Mouse (Mus musculus): ENCODE results near the gene Serpina9.
A peak's percentile ranks its signal among the peaks of the same experiment; 100 is the strongest.

Gene Serpina9

DNA sequence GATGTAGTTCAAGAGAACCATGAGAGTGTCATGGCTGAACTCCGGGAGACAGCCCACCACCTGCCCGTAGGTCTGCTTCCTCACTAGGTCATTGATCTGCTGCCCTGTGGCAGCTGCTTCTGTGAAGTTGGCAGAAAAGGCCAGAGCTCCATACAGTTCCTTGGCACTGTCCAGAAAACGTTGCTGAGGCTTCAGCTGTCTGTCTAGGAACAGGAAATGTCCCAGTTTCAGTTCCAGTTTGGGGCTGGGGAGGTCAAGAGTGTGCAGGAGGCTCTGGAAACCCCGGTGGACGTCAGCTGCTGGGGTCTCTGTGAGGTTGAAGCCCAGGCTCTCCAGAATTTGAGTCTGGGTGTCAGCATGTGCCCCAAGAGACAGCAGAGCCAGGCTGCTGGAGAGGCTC is 27.7 kb downstream of the Serpina9 start:
- H3K4me1 ChIP-seq (replicated peaks; ENCODE audit: low read depth, low read length): no peaks in the 10 kb centered on the region
- TF ChIP-seq NANOG (IDR thresholded peaks at IDR 0.05; ENCODE audit: borderline replicate concordance, low read length) (no peak), POU5F1 (IDR thresholded peaks at IDR 0.05; ENCODE audit: borderline replicate concordance, low read length) (no peak), CTCF (conservative IDR thresholded peaks at IDR 0.05; ENCODE audit: low read length) (no peak)
- H3K9me3 ChIP-seq (ENCODE audit: low read length): no peaks in the 10 kb centered on the region
- no peaks in the 10 kb centered on the region for H3K36me3 ChIP-seq (ENCODE audit: insufficient read depth, low read length)
- H3K27me3 ChIP-seq (ENCODE audit: insufficient read depth, low read length): peaks cover 6% of the 10 kb centered on the region
- H3K4me3 ChIP-seq (replicated peaks; ENCODE audit: low read length): no peak overlapping the region

DNA sequence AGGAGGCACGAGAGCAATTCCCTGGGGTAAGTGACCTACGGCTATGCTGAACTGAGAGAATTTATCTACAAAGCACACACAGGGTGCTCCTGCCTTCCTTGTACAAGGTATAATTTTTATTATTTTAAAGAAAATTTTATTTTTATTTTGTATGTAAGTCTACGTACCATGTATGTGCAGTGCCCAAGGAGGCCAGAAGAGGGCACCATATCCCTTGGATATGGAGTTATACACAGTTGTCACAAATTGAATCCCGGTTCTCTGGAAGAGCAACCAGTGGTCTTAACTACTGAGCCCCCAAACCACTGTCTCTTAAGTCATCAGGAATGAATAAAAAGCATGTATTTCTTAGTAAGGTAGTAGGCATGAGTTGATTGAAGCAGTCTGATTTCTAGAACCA is 28.6 kb downstream of the Serpina9 start:
- no peaks in the 10 kb centered on the region for H3K36me3 ChIP-seq (ENCODE audit: insufficient read depth, low read length)
- peaks cover 6% of the 10 kb centered on the region for H3K27me3 ChIP-seq (ENCODE audit: insufficient read depth, low read length)
- no peaks in the 10 kb centered on the region for H3K4me1 ChIP-seq (replicated peaks; ENCODE audit: low read depth, low read length)
- TF ChIP-seq NANOG (IDR thresholded peaks at IDR 0.05; ENCODE audit: borderline replicate concordance, low read length) (no peak), CTCF (conservative IDR thresholded peaks at IDR 0.05; ENCODE audit: low read length) (peak; percentile 78), POU5F1 (IDR thresholded peaks at IDR 0.05; ENCODE audit: borderline replicate concordance, low read length) (no peak)
- no peak overlapping the region for H3K4me3 ChIP-seq (replicated peaks; ENCODE audit: low read length)
- H3K9me3 ChIP-seq (ENCODE audit: low read length): no peaks in the 10 kb centered on the region

DNA sequence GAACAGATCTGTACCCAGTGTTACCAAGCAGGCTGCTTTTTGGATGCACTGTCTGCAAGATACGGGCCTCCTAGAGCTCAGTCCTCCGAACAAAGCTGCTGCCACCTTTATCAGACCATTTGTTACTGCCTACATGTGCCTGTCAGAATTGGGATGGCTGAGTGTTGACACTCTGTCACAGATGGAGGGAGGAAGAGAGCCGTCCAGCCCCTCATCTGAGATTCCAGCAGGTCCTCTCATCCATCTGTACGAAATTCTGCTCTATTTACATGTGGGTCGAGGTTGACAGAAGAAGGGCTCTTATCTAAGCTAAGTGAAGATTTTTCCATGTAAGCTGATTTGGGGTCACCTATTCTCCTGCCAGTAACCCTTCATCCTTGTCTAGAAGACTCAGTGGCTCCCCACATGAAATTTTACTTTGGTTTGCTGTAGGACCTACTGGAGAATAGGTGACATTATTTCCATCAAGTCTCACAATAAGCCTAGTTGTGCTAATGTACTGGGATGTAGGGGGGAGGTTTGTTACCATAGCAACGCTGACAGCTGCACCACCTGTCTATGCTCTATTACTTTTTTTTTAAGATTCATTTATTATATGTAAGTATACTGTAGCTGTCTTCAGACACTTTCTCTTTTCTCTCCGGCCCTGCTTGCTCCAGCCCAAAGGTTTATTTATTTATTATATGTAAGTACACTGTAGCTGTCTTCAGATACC is 31.8 kb downstream of the Serpina9 start:
- no peaks in the 10 kb centered on the region for H3K36me3 ChIP-seq (ENCODE audit: insufficient read depth, low read length)
- TF ChIP-seq POU5F1 (IDR thresholded peaks at IDR 0.05; ENCODE audit: borderline replicate concordance, low read length): no peak
- no peak for TF ChIP-seq CTCF (conservative IDR thresholded peaks at IDR 0.05; ENCODE audit: low read length)
- no peak for TF ChIP-seq NANOG (IDR thresholded peaks at IDR 0.05; ENCODE audit: borderline replicate concordance, low read length)
- no peaks in the 10 kb centered on the region for H3K4me1 ChIP-seq (replicated peaks; ENCODE audit: low read depth, low read length)
- peaks cover 6% of the 10 kb centered on the region for H3K27me3 ChIP-seq (ENCODE audit: insufficient read depth, low read length)
- no peak overlapping the region for H3K4me3 ChIP-seq (replicated peaks; ENCODE audit: low read length)
- 0 out of 2 replicates have a peak, but pooled peaks cover 4% of the 10 kb centered on the region for H3K9me3 ChIP-seq (ENCODE audit: low read length)

DNA sequence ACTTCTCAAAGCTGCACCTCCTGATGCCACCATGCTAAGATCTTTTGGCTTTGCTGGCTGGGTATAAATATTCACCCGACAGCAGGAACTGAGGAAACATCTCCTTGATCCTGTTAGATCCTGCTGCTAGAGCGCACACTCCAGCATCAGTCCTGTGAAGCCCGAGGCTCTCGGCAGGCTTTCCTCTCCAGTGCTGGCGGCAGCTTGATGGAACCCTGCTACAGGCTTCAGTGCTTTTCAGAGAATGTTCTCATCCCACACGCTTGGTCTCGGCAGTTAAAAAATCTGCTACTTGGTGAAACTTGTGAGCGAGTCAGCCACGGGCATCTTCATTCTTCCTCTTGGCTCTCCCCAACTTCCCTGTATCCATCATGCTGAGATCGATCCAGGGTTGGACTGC is 35.3 kb downstream of the Serpina9 start:
- H3K4me3 ChIP-seq (replicated peaks; ENCODE audit: low read length): no peak overlapping the region
- TF ChIP-seq NANOG (IDR thresholded peaks at IDR 0.05; ENCODE audit: borderline replicate concordance, low read length) (no peak), POU5F1 (IDR thresholded peaks at IDR 0.05; ENCODE audit: borderline replicate concordance, low read length) (no peak), CTCF (conservative IDR thresholded peaks at IDR 0.05; ENCODE audit: low read length) (no peak)
- no peaks in the 10 kb centered on the region for H3K4me1 ChIP-seq (replicated peaks; ENCODE audit: low read depth, low read length)
- peaks cover 28% of the 10 kb centered on the region for H3K9me3 ChIP-seq (ENCODE audit: low read length)
- H3K27me3 ChIP-seq (ENCODE audit: insufficient read depth, low read length): no peaks in the 10 kb centered on the region
- no peaks in the 10 kb centered on the region for H3K36me3 ChIP-seq (ENCODE audit: insufficient read depth, low read length)

DNA sequence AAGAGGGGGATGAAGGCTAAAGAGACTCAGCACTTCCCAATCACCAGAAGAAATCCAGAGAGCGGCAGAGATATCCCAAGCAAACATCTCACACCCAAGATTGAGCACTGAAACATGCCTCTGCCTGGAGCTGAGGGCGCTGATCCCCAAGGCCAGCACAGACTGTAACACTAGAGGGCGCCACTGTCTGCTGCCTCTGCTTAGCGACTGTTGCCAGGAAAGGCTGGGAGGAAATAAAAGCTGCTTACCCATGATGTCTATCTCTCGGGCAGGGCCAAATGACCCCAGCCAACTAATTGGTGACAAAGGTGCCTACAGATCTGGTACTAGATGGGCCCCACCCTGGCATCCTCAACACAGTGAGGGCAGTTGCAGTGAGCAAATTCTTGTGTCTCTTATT is 35.7 kb downstream of the Serpina9 start:
- Histone ChIP-seq H3K36me3 (ENCODE audit: insufficient read depth, low read length) (no peaks in the 10 kb centered on the region), H3K9me3 (ENCODE audit: low read length) (peaks cover 32% of the 10 kb centered on the region), H3K4me3 (replicated peaks; ENCODE audit: low read length) (no peak overlapping the region), H3K27me3 (ENCODE audit: insufficient read depth, low read length) (no peaks in the 10 kb centered on the region), H3K4me1 (replicated peaks; ENCODE audit: low read depth, low read length) (no peaks in the 10 kb centered on the region)
- no peak for TF ChIP-seq POU5F1 (IDR thresholded peaks at IDR 0.05; ENCODE audit: borderline replicate concordance, low read length)
- no peak for TF ChIP-seq NANOG (IDR thresholded peaks at IDR 0.05; ENCODE audit: borderline replicate concordance, low read length)
- no peak for TF ChIP-seq CTCF (conservative IDR thresholded peaks at IDR 0.05; ENCODE audit: low read length)

DNA sequence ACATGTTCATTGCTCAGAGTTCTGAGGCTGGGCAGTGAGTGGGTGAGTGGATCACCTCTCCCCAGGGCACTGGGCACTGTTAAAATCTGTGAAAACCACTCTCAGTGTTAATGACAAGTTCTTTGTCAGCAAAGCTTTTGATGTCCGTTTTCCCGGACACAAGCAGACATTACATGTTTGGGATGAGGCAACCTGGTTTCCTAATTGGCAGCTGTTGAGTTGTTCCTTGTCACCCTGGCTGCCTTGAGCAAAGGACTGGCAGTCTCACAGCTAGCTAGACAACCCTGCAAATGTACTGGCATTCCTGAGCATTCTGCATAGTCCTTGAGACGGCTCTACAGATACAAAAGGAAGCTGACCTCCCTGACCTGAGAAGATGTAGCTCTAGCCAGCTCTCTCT is 36.5 kb downstream of the Serpina9 start:
- TF ChIP-seq NANOG (IDR thresholded peaks at IDR 0.05; ENCODE audit: borderline replicate concordance, low read length): no peak
- TF ChIP-seq CTCF (conservative IDR thresholded peaks at IDR 0.05; ENCODE audit: low read length): no peak
- no peak for TF ChIP-seq POU5F1 (IDR thresholded peaks at IDR 0.05; ENCODE audit: borderline replicate concordance, low read length)
- H3K4me1 ChIP-seq (replicated peaks; ENCODE audit: low read depth, low read length): no peaks in the 10 kb centered on the region
- H3K27me3 ChIP-seq (ENCODE audit: insufficient read depth, low read length): no peaks in the 10 kb centered on the region
- no peak overlapping the region for H3K4me3 ChIP-seq (replicated peaks; ENCODE audit: low read length)
- no peaks in the 10 kb centered on the region for H3K36me3 ChIP-seq (ENCODE audit: insufficient read depth, low read length)
- peaks cover 39% of the 10 kb centered on the region for H3K9me3 ChIP-seq (ENCODE audit: low read length)

DNA sequence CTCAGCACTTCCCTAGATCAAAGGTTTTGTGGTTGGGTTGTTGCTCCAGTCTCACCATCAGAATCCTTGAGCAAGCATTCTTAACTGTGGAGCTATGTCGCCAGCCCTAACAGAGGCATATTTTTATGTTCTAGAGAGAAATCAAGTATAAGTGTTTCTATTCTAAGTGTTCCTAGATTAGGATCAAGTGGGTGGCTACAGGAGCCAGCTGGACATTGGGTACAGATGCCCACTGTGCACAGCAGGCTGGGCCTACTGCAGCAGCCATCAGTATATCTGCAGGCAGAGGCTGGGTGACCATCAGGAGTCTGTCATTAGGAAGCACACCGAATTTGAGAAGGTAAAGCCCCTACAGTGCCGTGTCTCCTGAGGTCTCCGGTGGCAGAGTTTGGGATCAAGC is 42.5 kb downstream of the Serpina9 start:
- no peak for TF ChIP-seq NANOG (IDR thresholded peaks at IDR 0.05; ENCODE audit: borderline replicate concordance, low read length)
- TF ChIP-seq POU5F1 (IDR thresholded peaks at IDR 0.05; ENCODE audit: borderline replicate concordance, low read length): no peak
- TF ChIP-seq CTCF (conservative IDR thresholded peaks at IDR 0.05; ENCODE audit: low read length): no peak

DNA sequence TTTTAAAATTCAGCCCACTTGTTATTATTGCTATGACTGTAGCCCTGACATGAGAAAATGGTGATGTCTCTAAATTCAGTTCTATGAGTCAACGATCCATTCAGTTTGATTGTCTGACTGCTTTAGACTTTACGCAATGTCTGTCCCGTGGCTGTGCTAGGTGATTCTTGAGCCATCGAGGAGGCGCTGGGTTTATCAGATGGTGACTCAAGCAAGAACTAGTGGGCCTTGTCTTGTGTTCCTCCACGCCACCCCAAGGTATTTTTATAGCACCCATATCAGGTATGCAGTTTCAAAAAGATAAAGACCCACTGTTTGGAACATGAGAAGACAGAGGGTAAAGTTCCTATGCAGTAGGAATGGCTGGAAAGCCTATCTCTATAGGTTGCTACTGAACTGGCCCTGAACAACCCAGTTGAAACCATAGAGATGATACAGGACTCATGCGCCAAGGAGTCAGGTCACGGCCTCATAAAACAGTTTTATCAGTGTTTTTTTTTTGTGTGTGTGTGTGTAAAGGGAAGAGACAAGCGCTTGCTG is 43.9 kb downstream of the Serpina9 start:
- no peaks in the 10 kb centered on the region for H3K36me3 ChIP-seq (ENCODE audit: insufficient read depth, low read length)
- H3K4me3 ChIP-seq (replicated peaks; ENCODE audit: low read length): no peak overlapping the region
- no peak for TF ChIP-seq POU5F1 (IDR thresholded peaks at IDR 0.05; ENCODE audit: borderline replicate concordance, low read length)
- TF ChIP-seq NANOG (IDR thresholded peaks at IDR 0.05; ENCODE audit: borderline replicate concordance, low read length): no peak
- TF ChIP-seq CTCF (conservative IDR thresholded peaks at IDR 0.05; ENCODE audit: low read length): no peak
- no peaks in the 10 kb centered on the region for H3K27me3 ChIP-seq (ENCODE audit: insufficient read depth, low read length)
- peaks cover 95% of the 10 kb centered on the region for H3K9me3 ChIP-seq (ENCODE audit: low read length)
- no peaks in the 10 kb centered on the region for H3K4me1 ChIP-seq (replicated peaks; ENCODE audit: low read depth, low read length)

More for the DNA sequence above, 42.5 kb downstream of the Serpina9 start:
- Histone ChIP-seq H3K36me3 (ENCODE audit: insufficient read depth, low read length) (no peaks in the 10 kb centered on the region), H3K4me3 (replicated peaks; ENCODE audit: low read length) (no peak overlapping the region), H3K27me3 (ENCODE audit: insufficient read depth, low read length) (no peaks in the 10 kb centered on the region), H3K9me3 (ENCODE audit: low read length) (peaks cover 87% of the 10 kb centered on the region), H3K4me1 (replicated peaks; ENCODE audit: low read depth, low read length) (no peaks in the 10 kb centered on the region)

Measured in E14TG2a.4 (cell line).